Mouse (Mus musculus): ENCODE measurements around the gene Ppara.

The Ppara gene

DNA sequence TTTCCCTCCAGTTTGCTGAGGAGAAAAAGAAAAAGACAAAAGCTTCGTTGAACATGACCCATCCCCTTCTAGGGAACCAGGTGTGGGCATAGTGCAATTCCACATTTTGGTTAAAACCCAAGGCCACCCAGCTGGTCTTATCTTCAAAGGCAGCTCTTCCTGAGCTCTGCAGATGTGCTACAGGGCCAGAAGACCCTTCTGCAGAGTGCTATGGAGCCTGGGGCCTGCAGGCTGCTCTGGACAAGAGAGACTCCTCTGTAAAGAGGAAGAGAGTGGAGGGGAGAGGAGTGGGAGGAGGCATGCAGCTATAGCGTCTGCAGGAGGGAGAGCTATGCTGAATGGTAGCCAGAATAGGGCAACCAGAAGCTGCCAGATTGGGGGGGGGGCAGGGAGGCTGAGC, 4.8 kb upstream of the Ppara start:
- no peak for DNase-seq (ENCODE audit: low spot score)

DNA sequence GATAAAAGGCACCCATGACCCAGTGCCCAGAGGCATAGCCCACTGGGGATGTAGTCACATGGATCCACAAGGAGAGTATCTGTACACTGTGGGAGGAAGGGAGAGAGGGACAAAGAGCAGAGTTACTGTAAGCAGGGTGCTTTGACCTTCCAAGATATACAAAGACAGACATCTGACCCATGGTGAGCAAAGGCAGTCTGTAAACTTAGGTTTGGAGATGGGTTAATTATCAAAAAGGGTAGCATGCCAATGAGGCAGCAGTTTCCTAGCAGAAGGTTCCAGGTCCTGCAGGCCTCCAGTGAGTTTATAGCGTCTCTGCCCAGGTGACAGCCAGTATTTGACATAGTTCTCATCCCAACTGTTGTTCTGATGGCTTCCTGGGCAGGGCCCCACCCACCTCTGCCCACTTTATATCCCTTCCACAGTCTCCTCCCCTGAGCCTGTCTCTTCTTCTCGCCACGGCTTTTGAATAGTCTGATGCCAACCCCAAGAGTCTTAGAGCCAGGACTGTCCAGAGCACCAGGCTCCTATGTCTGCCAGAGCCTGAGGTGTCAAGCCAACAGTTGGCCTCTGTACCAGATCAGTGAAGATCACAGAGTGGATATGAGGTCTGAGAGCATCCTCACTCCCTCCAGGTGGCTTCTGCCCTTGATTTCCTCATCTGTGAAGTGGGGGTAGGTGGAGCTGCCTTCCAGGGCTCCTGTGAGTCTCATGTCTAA, 2.7 kb upstream of the Ppara start:
- no peak for DNase-seq (ENCODE audit: low spot score)

DNA sequence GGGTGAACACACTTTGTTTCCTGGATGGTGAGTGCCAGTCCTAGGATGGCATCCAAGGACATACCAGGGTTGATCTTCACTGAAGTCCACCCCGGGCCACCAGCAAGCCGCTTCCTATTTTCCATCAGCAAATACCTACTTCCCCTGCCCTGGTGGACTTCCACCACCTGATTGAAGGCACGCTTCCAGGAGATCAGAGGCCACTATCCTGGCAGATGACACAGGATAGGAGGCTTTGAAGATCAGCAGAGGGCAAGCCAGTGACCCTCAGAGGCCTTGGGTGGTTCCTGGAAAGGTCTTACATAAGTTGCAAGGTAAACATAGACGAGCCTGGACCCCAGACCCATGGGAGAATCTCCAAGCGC, 2.2 kb upstream of the Ppara start:
- DNase-seq (ENCODE audit: low spot score), result no peak

DNA sequence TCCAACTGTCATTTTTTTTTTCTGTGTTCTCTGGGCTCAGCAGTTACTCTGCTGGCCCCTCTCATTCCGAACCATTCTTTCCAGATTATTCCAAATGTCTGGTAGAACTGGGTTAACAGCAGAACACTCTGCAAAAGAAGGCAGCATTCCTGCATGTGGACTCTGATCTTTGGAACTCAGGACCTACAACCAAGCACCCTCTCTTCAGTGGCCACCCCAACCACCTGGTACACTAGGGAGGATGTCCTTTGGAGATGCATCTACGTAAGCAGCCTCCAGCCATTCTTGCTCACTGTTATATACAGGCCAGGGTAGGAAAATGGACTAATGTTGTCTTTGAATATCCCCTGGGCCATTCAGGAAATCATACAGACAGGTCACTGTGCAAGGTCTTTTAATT, 1.1 kb upstream of the Ppara start:
- no peak for DNase-seq (ENCODE audit: low spot score)

DNA sequence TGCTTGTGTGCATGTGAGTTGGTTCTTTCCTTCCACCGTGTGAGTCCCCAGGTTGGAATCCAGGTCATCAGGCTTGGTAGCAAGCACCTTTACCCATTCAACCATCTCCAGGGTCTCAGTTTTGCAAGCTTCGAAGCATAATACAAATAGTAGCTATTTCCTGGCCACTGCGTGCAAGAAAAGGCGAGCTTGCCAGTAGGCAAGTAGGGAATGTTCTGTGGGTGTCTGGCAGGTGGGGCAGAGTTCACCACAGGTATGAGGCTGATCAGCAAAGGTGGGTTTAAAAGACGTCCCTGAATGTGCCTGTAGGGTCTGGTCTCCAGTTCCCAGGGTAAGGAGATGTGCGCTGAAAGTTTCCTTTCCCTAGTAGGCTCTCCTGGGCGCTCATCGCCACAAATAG, 635 bp upstream of the Ppara start:
- no peak for DNase-seq (ENCODE audit: low spot score)

DNA sequence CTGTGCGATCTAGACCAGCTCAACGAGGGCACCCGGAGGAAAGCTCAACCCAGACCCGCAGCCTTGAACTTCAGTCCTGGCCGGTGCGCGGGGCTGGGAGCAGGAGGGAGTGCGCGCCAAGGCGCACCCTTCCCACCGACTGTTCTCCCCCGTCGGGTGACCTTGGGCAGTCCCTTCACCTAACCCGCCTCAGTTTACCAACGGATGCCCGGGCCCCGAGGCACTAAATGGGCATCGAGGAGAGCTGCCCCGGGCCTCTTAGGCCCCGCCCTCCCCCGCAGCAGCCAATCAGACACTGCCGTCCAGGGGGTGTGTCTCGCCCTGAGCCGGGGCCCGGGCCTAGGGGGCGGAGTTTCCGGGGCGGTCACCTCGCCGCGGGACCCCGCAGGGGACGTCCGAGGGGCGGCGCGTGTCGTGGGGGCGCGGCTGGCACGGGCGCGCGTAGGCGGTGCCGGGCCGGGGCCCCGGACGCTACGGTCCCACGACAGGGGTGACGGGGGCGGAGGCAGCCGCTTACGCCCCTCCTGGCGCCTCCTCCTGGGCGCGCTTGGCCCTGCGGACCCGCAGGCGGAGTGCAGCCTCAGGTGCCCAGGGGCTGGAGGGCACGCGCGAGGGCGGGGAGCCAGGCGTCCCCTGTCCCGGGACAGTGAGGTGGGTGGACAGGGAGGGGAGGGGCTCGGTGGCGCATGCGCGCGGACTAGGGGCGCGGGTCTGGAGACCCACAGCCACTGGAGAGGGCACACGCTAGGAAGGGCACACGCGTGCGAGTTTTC, 466 bp downstream of the Ppara start:
- peak; percentile 85 for DNase-seq (ENCODE audit: low spot score)

DNA sequence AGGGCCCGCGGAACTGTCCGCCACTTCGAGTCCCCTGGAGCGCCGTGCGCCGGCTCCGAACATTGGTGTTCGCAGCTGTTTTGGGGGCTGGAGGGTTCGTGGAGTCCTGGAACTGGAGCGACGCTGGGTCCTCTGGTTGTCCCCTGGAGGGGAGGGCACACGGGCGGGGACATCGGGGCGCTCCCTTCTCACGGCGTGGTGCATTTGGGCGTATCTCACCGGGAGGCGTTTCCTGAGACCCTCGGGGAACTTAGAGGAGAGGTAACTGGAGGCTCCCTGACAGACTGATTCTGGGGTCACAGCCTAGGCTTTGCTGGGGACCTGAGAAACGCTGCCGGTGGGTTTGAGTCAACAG, 1.0 kb downstream of the Ppara start:
- no peak for DNase-seq (ENCODE audit: low spot score)

DNA sequence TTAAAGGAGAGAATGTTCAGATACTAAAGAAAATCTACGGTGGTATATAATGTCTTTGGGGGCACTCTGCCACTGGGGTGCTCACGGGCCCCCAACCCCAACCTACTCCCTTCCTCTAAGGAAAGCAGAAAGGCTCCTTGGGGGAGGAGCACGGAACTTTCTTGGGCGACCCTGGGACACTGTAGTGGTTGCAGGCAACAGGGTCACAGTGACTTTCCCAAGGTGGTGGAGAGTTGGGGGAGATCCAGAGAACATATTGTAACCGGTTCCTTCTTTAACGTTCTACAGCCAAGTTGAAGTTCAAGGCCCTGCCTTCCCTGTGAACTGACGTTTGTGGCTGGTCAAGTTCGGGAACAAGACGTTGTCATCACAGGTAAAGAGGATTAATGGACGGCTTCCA, 1.7 kb downstream of the Ppara start:
- DNase-seq (ENCODE audit: low spot score), result no peak

DNA sequence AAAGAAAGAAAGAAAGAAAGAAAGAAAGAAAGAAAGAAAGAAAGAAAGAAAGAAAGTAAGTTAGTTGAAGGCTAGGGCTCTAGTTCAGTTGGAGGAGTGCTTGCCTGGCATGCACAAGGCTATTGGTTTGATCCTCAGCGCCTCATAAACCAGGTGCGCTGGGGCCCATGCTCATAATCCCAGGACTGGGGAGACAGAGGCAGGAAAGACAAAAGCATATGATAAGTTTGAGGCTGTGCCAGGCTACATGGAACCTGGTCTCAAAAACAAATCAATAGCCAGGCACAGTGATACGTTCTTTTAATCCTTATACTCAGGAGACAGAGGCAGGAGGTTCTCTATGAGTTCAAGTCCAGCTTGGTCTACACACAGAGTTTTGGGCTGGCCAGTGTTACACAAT, 3.6 kb downstream of the Ppara start:
- DNase-seq (ENCODE audit: low spot score), result no peak

DNA sequence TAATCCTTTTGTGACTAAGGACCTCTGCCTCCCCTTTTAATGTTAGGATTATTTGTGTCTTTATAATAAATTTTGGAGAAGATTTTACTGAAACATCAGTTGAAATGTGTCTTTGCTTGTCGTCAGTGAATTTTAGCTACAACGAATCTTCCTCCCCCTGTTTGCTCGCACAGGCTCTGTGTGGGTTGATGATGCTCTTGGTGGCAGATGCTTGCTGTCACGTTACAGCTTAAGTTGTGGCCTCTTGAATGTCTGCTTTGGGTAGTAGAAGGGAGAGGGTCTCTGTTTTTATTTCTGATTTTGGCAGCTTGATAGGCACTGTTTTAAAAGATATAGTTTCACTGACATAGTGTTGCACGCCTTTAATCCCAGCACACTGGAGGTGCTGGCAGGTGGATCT, 4.2 kb downstream of the Ppara start:
- DNase-seq (ENCODE audit: low spot score), result no peak

DNA sequence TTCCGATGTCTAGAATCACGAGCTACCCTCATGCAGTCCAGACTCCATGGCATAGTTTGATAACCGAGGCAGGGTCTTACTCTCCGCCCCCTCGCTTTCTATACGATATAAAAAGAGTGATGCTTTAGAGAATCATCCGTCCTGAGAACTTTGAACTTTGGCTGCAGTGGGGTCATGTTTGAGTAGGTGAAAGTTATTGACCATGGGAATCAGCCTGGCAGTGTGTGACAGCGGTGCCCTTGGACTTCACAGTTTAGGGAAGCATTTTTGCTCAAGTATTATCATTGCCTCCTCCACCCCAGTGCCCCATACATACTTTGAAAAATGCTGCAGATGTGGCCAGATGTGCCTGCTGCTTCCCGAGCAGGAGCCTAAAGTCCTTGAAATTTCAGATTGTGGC, 7.8 kb downstream of the Ppara start:
- no peak for DNase-seq (ENCODE audit: low spot score)

DNA sequence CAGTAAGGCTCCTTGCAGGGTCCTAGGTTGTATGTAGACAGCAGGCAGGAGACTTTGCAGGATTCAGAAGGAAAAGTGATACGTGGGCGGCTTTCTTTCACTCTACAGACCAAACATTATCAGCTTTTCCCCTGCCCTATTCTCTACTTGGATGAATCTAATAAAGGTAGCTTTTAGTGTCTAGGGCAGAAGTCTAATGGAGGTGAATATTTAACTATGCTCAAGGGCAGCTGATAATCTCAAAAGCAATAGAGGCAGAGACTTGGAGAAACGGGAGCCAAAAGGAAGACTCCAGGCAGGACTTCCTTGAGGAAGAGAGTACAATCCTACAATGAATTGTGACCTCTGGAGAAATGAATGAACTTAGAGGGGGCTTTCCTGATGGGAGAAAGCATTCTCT, 9.2 kb downstream of the Ppara start:
- DNase-seq (ENCODE audit: low spot score), result no peak

DNA sequence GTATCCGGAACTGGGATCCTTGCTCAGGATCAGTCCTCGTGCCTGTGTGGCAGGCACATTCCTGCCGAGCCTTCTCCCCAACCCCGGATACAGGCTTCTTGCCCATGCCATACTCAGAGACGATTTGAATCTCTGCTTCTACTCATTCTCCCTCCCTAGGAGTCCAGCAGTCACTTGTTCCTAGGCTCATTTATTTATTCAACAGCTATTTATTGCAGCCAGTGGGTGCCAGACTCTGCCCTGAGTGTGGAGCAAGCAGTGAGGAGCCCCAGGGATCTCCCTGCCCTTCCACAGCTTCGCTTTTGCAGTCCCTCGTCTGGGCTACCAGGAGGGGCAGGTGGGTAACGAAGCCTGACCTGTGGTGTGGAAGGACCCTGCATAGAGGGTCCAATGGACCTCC, 11.4 kb downstream of the Ppara start:
- DNase-seq (ENCODE audit: low spot score), result no peak

DNA sequence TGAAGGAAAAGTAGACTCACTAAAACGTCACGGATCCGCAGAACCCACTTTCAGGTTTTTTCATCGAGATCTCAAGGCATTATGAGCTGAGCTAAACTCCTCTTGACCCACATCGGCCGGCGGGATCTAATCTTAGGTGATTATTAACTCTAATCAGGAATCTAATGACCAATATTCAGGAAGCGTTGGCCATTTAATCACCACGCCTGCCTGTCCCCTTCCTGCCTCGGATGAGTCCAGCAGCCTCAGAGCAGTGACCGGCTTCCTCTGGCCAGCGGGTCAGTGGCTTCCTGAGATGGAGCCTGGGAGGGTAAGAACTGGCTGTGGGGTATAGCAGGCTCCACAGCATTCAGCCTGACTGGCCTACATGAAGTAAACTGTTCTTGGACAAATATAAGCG, 11.9 kb downstream of the Ppara start:
- DNase-seq (ENCODE audit: low spot score), result no peak

DNA sequence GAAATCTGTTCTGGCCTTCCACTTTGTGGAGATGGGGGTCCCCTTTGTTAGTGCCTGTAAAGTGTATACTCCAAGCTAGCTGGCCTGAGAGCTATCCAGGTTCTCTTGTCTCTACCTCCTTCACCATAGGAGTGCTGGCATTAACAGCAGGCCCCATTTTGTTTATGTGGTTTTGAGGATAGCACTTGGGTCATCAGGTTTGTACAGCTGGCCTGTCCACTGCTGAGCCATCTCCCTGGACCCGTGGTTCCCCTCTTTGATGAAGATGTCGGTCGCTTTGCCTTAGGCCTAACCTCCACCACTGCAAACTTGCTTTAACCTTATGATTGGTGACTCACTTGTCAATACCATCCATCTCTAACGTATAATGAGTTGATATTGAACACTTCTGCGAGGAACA, 13.2 kb downstream of the Ppara start:
- no peak for DNase-seq (ENCODE audit: low spot score)

DNA sequence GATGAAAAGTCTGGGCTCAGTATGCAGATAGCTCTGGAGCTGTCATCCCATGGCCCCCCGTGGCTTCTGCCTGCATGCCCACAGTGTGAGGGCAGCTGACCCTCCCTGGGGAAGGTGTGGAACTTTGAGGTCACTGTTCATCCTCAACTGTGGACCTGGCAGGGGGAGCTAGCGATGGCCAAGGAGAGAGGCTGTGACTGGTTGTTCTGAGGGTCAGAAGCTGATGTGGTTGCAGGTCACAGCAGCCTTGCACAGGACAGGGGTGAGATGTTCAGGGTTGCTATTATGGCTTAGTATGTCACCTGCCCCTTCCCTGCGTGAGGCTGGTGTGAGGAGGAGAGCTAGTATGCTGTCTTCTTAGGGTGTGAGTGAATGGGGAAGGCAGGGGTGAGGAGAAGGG, 13.7 kb downstream of the Ppara start:
- no peak for DNase-seq (ENCODE audit: low spot score)

DNA sequence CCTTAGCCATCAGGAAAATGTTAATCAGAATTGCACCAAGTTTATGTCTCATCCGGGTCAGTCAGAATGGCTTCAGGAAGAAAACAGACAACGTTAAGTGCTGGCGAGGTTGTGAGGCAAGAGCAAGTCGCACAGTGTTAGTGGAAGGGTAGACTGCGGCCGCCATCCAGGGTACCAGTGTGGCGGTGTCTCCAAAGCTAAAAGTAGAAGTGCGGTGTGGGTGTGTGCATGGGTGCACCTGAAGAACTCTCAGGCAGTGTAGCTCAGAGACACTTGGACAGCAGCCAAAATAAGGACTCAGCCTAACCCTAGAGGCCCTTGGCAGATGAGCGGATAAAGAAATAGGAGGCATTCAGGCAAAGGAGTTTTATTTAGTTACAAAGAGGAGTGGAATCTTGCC, 14.4 kb downstream of the Ppara start:
- peak; percentile 2 for DNase-seq (ENCODE audit: low spot score)

DNA sequence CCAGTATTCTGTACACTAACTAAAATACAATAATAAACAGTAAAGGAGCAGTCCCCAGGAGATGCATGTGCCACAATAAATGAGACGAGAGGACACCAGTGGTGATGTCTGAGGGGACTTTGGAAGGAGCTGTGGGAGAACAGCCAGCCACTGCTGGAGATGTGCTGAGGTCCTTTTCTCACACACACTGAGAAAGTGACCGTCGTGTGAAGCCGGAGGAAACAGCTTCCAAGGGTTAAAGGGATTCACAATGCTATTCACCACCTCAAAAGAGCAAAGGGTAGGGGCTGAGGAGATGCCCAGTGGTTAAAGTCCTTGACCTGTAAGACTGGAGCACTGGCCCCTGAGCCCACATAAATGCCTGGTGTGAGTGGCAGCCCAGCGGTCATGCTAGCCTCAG, 15.3 kb downstream of the Ppara start:
- DNase-seq (ENCODE audit: low spot score), result no peak

DNA sequence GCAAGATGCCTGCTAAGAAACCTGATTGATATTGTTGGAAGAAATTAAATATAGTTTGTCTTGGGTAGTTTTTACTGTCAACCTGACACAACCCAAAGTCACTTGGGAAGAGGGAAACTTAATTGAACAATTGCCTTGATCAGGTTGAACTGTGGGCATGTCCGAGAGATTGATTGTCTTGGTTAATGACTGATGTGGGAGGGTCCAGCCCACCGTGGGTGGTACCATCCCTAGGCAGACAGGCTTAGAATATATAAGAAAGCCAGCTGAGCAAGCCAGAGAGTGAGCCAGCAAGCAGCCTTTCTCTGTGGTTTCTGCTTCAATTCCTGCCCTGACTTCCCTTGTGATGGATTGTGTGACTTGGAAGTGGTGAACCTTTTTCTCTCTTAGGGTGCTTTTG, 17.9 kb downstream of the Ppara start:
- DNase-seq (ENCODE audit: low spot score), result no peak

DNA sequence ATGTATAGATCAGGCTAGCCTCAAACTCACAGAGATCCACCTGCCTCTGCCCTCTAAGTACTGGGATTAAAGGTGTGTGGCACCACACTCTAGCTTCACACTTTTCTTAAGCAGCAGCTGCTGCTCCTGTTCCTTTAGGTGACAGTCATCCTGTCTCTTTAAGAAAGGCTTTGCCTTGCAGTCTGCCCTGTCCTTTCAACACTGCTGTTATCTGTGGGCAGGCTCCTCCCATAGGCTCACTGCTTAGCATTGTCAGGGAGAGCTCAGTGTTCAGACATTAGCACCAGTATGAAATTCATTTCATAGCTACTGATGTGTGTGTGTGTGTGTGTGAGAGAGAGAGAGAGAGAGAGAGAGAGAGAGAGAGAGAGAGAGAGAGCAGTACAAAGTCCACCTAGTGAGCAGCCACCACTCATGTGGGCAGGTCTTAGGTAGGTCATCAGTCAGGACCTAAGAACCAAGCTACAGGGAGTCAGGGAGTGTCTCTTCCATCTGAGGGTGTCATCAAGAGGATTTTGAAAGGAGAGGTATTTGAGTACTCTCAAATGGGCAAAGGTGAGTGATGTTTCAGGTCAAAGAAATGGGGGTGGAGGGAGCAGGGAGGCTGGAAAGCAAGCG, 19.4 kb downstream of the Ppara start:
- DNase-seq (ENCODE audit: low spot score), result no peak

DNA sequence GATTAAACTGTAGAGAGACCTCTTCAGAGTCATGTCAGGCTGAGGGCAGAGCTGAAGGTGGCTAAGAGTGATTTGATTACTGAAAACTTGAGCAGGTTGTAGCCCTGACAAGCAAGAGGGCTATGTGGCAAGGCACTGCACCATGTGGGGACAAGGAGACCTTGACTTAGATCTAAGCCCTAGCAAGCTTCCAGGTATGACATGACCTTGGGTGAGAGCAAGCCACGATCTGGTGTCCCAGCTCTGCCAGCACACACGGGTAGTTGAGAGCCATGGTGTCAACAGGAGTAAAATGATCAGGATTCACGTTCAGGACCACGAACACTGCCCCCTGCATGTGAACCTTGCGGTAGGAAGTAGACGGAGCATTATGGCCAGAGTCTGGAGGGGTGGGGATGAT, 20.4 kb downstream of the Ppara start:
- no peak for DNase-seq (ENCODE audit: low spot score)

DNA sequence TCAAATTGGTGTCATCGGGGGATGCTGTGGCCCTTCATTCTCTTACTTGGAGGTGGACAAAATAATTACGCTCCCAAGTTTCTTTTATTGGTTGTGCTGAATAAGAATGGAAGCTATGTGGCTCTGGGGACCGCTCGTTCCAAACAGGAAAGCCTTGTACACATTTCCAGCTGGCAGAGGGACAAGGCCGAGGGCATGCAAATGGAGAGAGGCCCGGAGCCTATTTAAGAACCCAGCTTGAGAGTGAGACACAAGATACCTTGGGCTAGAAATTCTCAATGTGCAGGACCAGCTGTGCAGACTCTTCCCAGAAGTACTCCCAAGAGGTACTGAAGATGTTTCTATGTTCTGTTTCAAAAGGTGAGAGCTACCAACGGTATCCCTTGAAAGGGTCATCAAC, 21.8 kb downstream of the Ppara start:
- no peak for DNase-seq (ENCODE audit: low spot score)

DNA sequence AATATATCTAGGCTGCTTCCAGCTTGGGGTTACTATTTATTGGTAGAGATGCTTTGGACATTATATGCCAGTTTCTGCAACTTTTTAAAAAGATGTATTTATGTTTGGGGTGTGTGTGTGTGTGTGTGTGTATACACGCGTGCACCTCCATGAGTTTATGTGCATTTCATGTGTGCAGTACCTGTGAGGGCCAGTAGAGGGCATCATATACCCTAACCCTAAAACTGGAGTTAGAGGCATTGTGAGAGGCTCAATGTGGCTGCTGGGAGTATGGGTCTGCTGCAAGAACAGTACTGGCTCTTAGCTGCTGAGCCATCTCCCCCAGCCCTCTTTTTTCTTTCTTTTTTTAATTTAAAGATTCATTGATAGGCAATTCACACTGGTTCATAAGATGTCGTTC, 23.0 kb downstream of the Ppara start:
- no peak for DNase-seq (ENCODE audit: low spot score)

DNA sequence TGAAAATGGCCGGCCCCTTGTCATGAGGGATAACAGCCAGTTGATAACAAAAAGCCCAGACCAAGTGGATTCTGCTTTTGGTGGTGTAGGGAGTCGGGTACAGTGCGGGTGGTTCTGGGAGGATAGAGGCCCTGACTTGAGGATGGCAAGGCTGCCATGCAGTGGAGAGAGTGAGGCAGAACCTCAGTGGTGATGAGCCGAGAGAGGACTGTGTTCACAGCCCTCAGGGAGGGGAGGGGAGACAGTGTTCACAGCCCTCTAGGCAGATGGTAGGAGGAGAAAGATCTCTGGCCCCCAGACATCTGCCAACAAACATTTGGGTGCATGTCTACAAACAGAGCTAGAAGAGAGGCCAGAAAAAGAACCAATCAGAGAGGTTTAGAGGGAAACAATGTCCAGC, 28.0 kb downstream of the Ppara start:
- no peak for DNase-seq (ENCODE audit: low spot score)
